Mouse (Mus musculus): Measurements from ENCODE around the gene Grin2b.

GRCm38 (mm10) chr6:135899225-135899624 lies 274.1 kb downstream of the Grin2b start:
- TF ChIP-seq POLR2A (IDR thresholded peaks at IDR 0.05; ENCODE audit: borderline replicate concordance, extremely low read depth, insufficient read depth, insufficient read length, poor library complexity, severe bottlenecking) (no peak), CTCF (IDR thresholded peaks at IDR 0.05; ENCODE audit: borderline replicate concordance, extremely low read depth, insufficient read depth, insufficient read length) (no peak)

Data from brain, embryonic 14.5 days (tissue).